8 mouse cellular contexts compared by ENCODE assay signal in genomic region chr11:103111301-103111700, GRCm38 (mm10). TPM values are rescaled to one million over a fixed set of nuclear protein-coding genes. Genes with fewer than 3 reads are reported as not detected.
DNase-seq lines count a peak whose midpoint lies in the region; ATAC-seq and TF ChIP-seq lines count a peak whose summit lies in the region.

No protein-coding gene starts in this region.

- no peak overlapping the region for H3K9ac ChIP-seq in heart, adult 2 months (ENCODE audit: low read depth, low read length)
- no peak overlapping the region for H3K9ac ChIP-seq in hindbrain, postnatal 0 days (replicated peaks; ENCODE audit: low read length)

- H3K9me3 ChIP-seq in hindbrain, postnatal 0 days (ENCODE audit: low read length), result no peaks in the 10 kb centered on the region
- H3K9me3 ChIP-seq in midbrain, embryonic 10.5 days (replicated peaks), result no peaks in the 10 kb centered on the region

- H3K4me1 ChIP-seq in heart, adult 2 months (ENCODE audit: control insufficient read depth, insufficient read depth, low read length), result peaks cover 5% of the 10 kb centered on the region
- H3K4me1 ChIP-seq in brown adipose tissue, adult 24 weeks (ENCODE audit: control insufficient read depth, insufficient read depth, insufficient read length, low read length), result peaks cover 22% of the 10 kb centered on the region
- H3K4me1 ChIP-seq in hindbrain, postnatal 0 days (ENCODE audit: insufficient read depth, low read length), result peaks cover 5% of the 10 kb centered on the region
- peaks cover 30% of the 10 kb centered on the region for H3K4me1 ChIP-seq in midbrain, embryonic 10.5 days

- no peaks in the 10 kb centered on the region for H3K36me3 ChIP-seq in heart, adult 2 months (ENCODE audit: control insufficient read depth, insufficient read depth, low read length)
- no peaks in the 10 kb centered on the region for H3K36me3 ChIP-seq in hindbrain, postnatal 0 days (ENCODE audit: insufficient read depth, low read length)
- H3K36me3 ChIP-seq in midbrain, embryonic 10.5 days, result no peaks in the 10 kb centered on the region

- peak overlapping the region; percentile 81 for H3K27ac ChIP-seq in heart, adult 2 months
- H3K27ac ChIP-seq in brown adipose tissue, adult 24 weeks (replicated peaks; ENCODE audit: low read depth, low read length), result peak overlapping the region; percentile 60
- H3K27ac ChIP-seq in hindbrain, postnatal 0 days, result no peak overlapping the region
- H3K27ac ChIP-seq in midbrain, embryonic 10.5 days (replicated peaks), result peak overlapping the region; percentile 74; the same call in 1 of the 2 replicates

- H3K27me3 ChIP-seq in heart, adult 2 months (ENCODE audit: control insufficient read depth, insufficient read depth, low read length), result no peaks in the 10 kb centered on the region
- H3K27me3 ChIP-seq in hindbrain, postnatal 0 days (ENCODE audit: insufficient read depth, low read length), result 0 out of 2 replicates have a peak, but pooled peaks cover 8% of the 10 kb centered on the region
- H3K27me3 ChIP-seq in midbrain, embryonic 10.5 days (ENCODE audit: low read depth, poor library complexity, severe bottlenecking), result peaks cover 41% of the 10 kb centered on the region

- ATAC-seq in hindbrain, postnatal 0 days, result no peak

- peak overlapping the region; percentile 52; the same call in 1 of the 2 replicates for H3K4me2 ChIP-seq in hindbrain, postnatal 0 days (ENCODE audit: low read depth, low read length)

- H3K79me2 ChIP-seq in heart, adult 2 months (replicated peaks; ENCODE audit: control insufficient read depth, insufficient read depth, low read length), result no peaks in the 10 kb centered on the region

- 39% methylated on average over 10 of the region's 10 CpGs for WGBS in heart, adult 2 months
- 15% methylated on average over 10 of the region's 10 CpGs for WGBS in hindbrain, postnatal 0 days
- WGBS in midbrain, embryonic 10.5 days, result 17% methylated on average over 10 of the region's 10 CpGs

- DNase-seq in heart, adult 2 months, result peak in 1 of 2 experiments; percentile 39
- DNase-seq in heart, postnatal 10 days, result no peak
- no peak for DNase-seq in hindbrain, postnatal 0 days (ENCODE audit: low spot score)
- no peak for DNase-seq in midbrain, embryonic 10.5 days (ENCODE audit: low spot score)
- no peak for DNase-seq in thymus, postnatal 14 days
- no peak for DNase-seq in left cerebral cortex, postnatal 10 days (ENCODE audit: extremely low spot score in 1 of 2, low spot score in 2 of 2)
- no peak for DNase-seq in left cerebral cortex, adult 8-10 months (ENCODE audit: low spot score in 2 of 2)

- no peak for TF ChIP-seq CTCF in heart, adult 2 months (IDR thresholded peaks at IDR 0.05)
- TF ChIP-seq CTCF in hindbrain, postnatal 0 days (IDR thresholded peaks at IDR 0.05; ENCODE audit: low read depth), result no peak

- TF ChIP-seq POLR2A in heart, adult 2 months (IDR thresholded peaks at IDR 0.05; ENCODE audit: insufficient read depth, low read depth, low read length), result no peak

- intact Hi-C loops in heart, adult 2 months (cut with DNase I), result no loop called here
- intact Hi-C loops in heart, postnatal 10 days (cut with DNase I), result no loop called here
- intact Hi-C loops in left cerebral cortex, postnatal 10 days (cut with DNase I), result no loop called here

- no peak for TF ChIP-seq EP300 in heart, adult 2 months (IDR thresholded peaks at IDR 0.05; ENCODE audit: insufficient read depth, low read depth, low read length)

- H3K4me3 ChIP-seq in heart, adult 2 months, result peak overlapping the region; percentile 49
- H3K4me3 ChIP-seq in brown adipose tissue, adult 24 weeks (ENCODE audit: insufficient read depth, low read depth, low read length), result peak overlapping the region; percentile 40
- no peak overlapping the region for H3K4me3 ChIP-seq in hindbrain, postnatal 0 days (ENCODE audit: low read length)
- peak overlapping the region; percentile 47 for H3K4me3 ChIP-seq in midbrain, embryonic 10.5 days

RNA-seq across cellular contexts. Expression of gene Hexim1, which starts 4.7 kb away (rescaled TPM):
- total RNA-seq in heart, adult 2 months (2021), result 10 to 100 TPM; 18.2 to 19.3 TPM
- 7.8 and 9.0 TPM in 2 replicates for polyA plus RNA-seq in heart, adult 2 months (2012; rRNA removed)
- total RNA-seq in heart, postnatal 10 days (2021), result 10 to 100 TPM; 20.4 to 22.6 TPM
- 36.0 and 40.8 TPM in 2 replicates for polyA plus RNA-seq in brown adipose tissue, adult 24 weeks (2012; ENCODE audit: insufficient read depth, insufficient read length, missing spikeins)
- 15.1 and 15.8 TPM in 2 replicates for total RNA-seq in hindbrain, postnatal 0 days (2014; rRNA removed)
- polyA plus RNA-seq in hindbrain, postnatal 0 days (2015; fragmentation: Nextera tagmentation; extraction: Ambion mirVana), result 4.4 and 5.1 TPM in 2 replicates
- polyA plus RNA-seq in midbrain, embryonic 10.5 days (2016; fragmentation: Nextera tagmentation; extraction: Ambion mirVana), result 2.3 and 2.7 TPM in 2 replicates
- 10 to 100 TPM; 31.8 to 33.9 TPM for total RNA-seq in left cerebral cortex, postnatal 10 days (2021)
- 10 to 100 TPM; 34.4 to 38.5 (median 35.6) TPM for total RNA-seq in left cerebral cortex, adult 8-10 months (2022)

RNA-seq across cellular contexts. Expression of gene Acbd4, which starts 9.8 kb away (rescaled TPM):
- 10 to 100 TPM; 27.8 to 38.1 TPM for total RNA-seq in heart, adult 2 months (2021)
- polyA plus RNA-seq in heart, adult 2 months (2012; rRNA removed), result 27.5 and 27.8 TPM in 2 replicates
- 10 to 100 TPM; 35.5 to 37.4 TPM for total RNA-seq in heart, postnatal 10 days (2021)
- polyA plus RNA-seq in brown adipose tissue, adult 24 weeks (2012; ENCODE audit: insufficient read depth, insufficient read length, missing spikeins), result 95.3 and 183 TPM in 2 replicates
- 13.2 and 19.0 TPM in 2 replicates for total RNA-seq in hindbrain, postnatal 0 days (2014; rRNA removed)
- polyA plus RNA-seq in hindbrain, postnatal 0 days (2015; fragmentation: Nextera tagmentation; extraction: Ambion mirVana), result 18.5 and 20.8 TPM in 2 replicates
- polyA plus RNA-seq in midbrain, embryonic 10.5 days (2016; fragmentation: Nextera tagmentation; extraction: Ambion mirVana), result 10.7 and 12.5 TPM in 2 replicates
- total RNA-seq in left cerebral cortex, postnatal 10 days (2021), result 10 to 100 TPM; 70.0 to 80.0 TPM
- 10 to 100 TPM; 82.6 to 93.2 (median 88.7) TPM for total RNA-seq in left cerebral cortex, adult 8-10 months (2022)

RNA-seq across cellular contexts. Expression of gene Plcd3, which starts 9.8 kb away (rescaled TPM):
- 10 to 100 TPM; 13.7 to 14.0 TPM for total RNA-seq in heart, adult 2 months (2021)
- polyA plus RNA-seq in heart, adult 2 months (2012; rRNA removed), result 20.6 and 22.3 TPM in 2 replicates
- total RNA-seq in heart, postnatal 10 days (2021), result 10 to 100 TPM; 26.7 to 27.7 TPM
- 6.1 and 6.2 TPM in 2 replicates for polyA plus RNA-seq in brown adipose tissue, adult 24 weeks (2012; ENCODE audit: insufficient read depth, insufficient read length, missing spikeins)
- total RNA-seq in hindbrain, postnatal 0 days (2014; rRNA removed), result 9.4 and 13.8 TPM in 2 replicates
- 3.9 and 4.8 TPM in 2 replicates for polyA plus RNA-seq in hindbrain, postnatal 0 days (2015; fragmentation: Nextera tagmentation; extraction: Ambion mirVana)
- 1.4 TPM in 2 replicates for polyA plus RNA-seq in midbrain, embryonic 10.5 days (2016; fragmentation: Nextera tagmentation; extraction: Ambion mirVana)
- 10 to 100 TPM; 15.1 to 16.4 TPM for total RNA-seq in left cerebral cortex, postnatal 10 days (2021)
- total RNA-seq in left cerebral cortex, adult 8-10 months (2022), result 10 to 100 TPM; 17.5 to 20.3 (median 18.0) TPM

RNA-seq across cellular contexts. Expression of gene Hexim2, which starts 20.9 kb away (rescaled TPM):
- 1 to 10 TPM; 1.3 to 1.9 TPM for total RNA-seq in heart, adult 2 months (2021)
- polyA plus RNA-seq in heart, adult 2 months (2012; rRNA removed), result 2.6 and 2.9 TPM in 2 replicates
- 1 to 10 TPM; 3.1 to 3.9 TPM for total RNA-seq in heart, postnatal 10 days (2021)
- 3.2 and 4.2 TPM in 2 replicates for polyA plus RNA-seq in brown adipose tissue, adult 24 weeks (2012; ENCODE audit: insufficient read depth, insufficient read length, missing spikeins)
- 28.9 and 40.4 TPM in 2 replicates for total RNA-seq in hindbrain, postnatal 0 days (2014; rRNA removed)
- polyA plus RNA-seq in hindbrain, postnatal 0 days (2015; fragmentation: Nextera tagmentation; extraction: Ambion mirVana), result 30.2 and 30.7 TPM in 2 replicates
- polyA plus RNA-seq in midbrain, embryonic 10.5 days (2016; fragmentation: Nextera tagmentation; extraction: Ambion mirVana), result 7.8 and 8.2 TPM in 2 replicates
- total RNA-seq in left cerebral cortex, postnatal 10 days (2021), result 10 to 100 TPM; 20.1 to 20.7 TPM
- 10 to 100 TPM; 13.4 to 18.1 (median 16.5) TPM for total RNA-seq in left cerebral cortex, adult 8-10 months (2022)

RNA-seq across cellular contexts. Expression of gene Fmnl1, which starts 59.6 kb away (rescaled TPM):
- total RNA-seq in heart, adult 2 months (2021), result 10 to 100 TPM; 12.1 to 14.5 TPM
- 12.8 and 14.2 TPM in 2 replicates for polyA plus RNA-seq in heart, adult 2 months (2012; rRNA removed)
- total RNA-seq in heart, postnatal 10 days (2021), result 10 to 100 TPM; 14.4 to 15.6 TPM
- polyA plus RNA-seq in brown adipose tissue, adult 24 weeks (2012; ENCODE audit: insufficient read depth, insufficient read length, missing spikeins), result 2.8 and 3.8 TPM in 2 replicates
- 12.8 and 15.5 TPM in 2 replicates for total RNA-seq in hindbrain, postnatal 0 days (2014; rRNA removed)
- polyA plus RNA-seq in hindbrain, postnatal 0 days (2015; fragmentation: Nextera tagmentation; extraction: Ambion mirVana), result 6.4 and 6.9 TPM in 2 replicates
- 1.1 and 1.2 TPM in 2 replicates for polyA plus RNA-seq in midbrain, embryonic 10.5 days (2016; fragmentation: Nextera tagmentation; extraction: Ambion mirVana)
- 10 to 100 TPM; 79.5 to 80.7 TPM for total RNA-seq in left cerebral cortex, postnatal 10 days (2021)
- total RNA-seq in left cerebral cortex, adult 8-10 months (2022), result 100 to 1,000 TPM in 3 of 4 experiments, 10 to 100 TPM in 1; 81.7 to 115 (median 108) TPM
